Mouse (Mus musculus): ENCODE results near the gene Ctrl.

DNA sequence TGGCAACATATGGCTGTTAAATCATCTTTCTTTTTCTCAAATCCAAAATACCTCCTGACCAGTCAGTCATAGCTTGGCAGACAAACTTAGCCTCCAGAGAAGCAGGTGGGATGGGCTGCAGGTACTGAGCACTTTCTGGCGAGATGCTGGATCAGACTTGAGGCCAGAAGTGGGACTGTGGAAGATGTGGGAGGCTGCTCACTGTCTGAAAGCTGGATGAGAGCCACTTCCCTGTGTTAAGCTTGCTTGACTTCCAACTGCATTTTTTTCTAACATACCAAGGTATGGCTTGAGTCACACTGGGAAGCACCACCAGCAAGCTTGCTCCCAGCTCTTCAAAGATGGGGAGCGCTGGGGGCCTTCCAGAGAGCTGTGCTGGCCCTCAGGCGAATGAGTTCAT, 8.5 kb downstream of the Ctrl start:
- TF ChIP-seq FOSL1 (IDR thresholded peaks at IDR 0.05; ENCODE audit: insufficient read depth, low read length, poor library complexity, severe bottlenecking) (no peak), CTCF (IDR thresholded peaks at IDR 0.05; ENCODE audit: control insufficient read depth, insufficient read depth, insufficient read length) (no peak), MYOD1 (IDR thresholded peaks at IDR 0.05; ENCODE audit: control insufficient read depth, insufficient read length, low read depth) (no peak), USF1 (IDR thresholded peaks at IDR 0.05; ENCODE audit: low read depth) (no peak), MYOG (IDR thresholded peaks at IDR 0.05; ENCODE audit: control insufficient read depth, extremely low read depth, insufficient read length) (no peak), MAX (IDR thresholded peaks at IDR 0.05) (no peak)
